Mouse (Mus musculus): ENCODE results near the gene Ccdc188.

GRCm38 (mm10) chr16:18234671-18235388 is 17.2 kb downstream of the Ccdc188 start, which contains the start of gene Zdhhc8:
- TF ChIP-seq CTCF (IDR thresholded peaks at IDR 0.05; ENCODE audit: low read depth, low read length), result no peak
- TF ChIP-seq EP300 (IDR thresholded peaks at IDR 0.05; ENCODE audit: insufficient read depth, low read depth, low read length), result no peak
- no peak for TF ChIP-seq POLR2A (IDR thresholded peaks at IDR 0.05; ENCODE audit: insufficient read depth, low read length)

Measured in ES-Bruce4 (cell line).